In the genomic region with DNA sequence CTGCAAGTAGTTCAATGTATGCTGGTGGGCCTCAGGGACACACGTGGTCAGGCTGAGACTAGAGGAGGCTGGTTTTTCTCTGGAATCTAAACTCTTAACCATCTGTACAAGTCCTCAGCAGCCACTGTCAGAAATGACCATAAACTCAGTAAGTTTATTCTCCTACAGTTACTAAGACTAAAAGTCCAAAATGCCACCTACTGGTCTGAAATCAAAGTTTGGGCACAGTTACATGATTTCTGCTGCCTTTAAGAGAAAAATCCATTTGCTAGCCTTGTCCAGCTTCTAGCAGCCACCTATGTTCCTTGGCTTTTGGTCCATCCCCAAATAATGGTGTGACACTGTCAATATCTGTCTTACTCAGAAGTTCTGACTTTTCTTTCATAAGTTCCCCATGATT, we compare ENCODE assay signal across 25 mouse cellular contexts.
DNase-seq lines count a peak whose midpoint lies in the region; ATAC-seq and TF ChIP-seq lines count a peak whose summit lies in the region.
"Had no signal": no experiment of that assay in that cellular context is flagged by ENCODE, and none has a peak within 500 bp of the region (broad histone marks: within the 10 kb centered on the region; RNA-seq: fewer than 3 reads in every experiment).

No protein-coding gene starts in this region.

- H3K36me3 ChIP-seq in heart, adult 2 months (ENCODE audit: control insufficient read depth, insufficient read depth, low read length): no peaks in the 10 kb centered on the region
- H3K36me3 ChIP-seq in heart, embryonic 10.5 days: no peaks in the 10 kb centered on the region
- H3K36me3 ChIP-seq in liver, adult 2 months (ENCODE audit: control insufficient read depth, insufficient read depth, low read length): no peaks in the 10 kb centered on the region
- H3K36me3 ChIP-seq in liver, postnatal 0 days (replicated peaks; ENCODE audit: insufficient read depth, low read length): no peaks in the 10 kb centered on the region
- H3K36me3 ChIP-seq: embryonic facial prominence, embryonic 12.5 days; forebrain, embryonic 12.5 days; heart, embryonic 15.5 days; intestine, embryonic 15.5 days; limb, embryonic 15.5 days; midbrain, embryonic 12.5 days had no signal

- ATAC-seq in liver, postnatal 0 days: no peak
- ATAC-seq: activated CD4-positive, CD25-positive, alpha-beta regulatory T cell, adult 4 months; hindbrain, postnatal 0 days; intestine, embryonic 15.5 days had no signal

- no peak for TF ChIP-seq EP300 in heart, adult 2 months (IDR thresholded peaks at IDR 0.05; ENCODE audit: insufficient read depth, low read depth, low read length)
- TF ChIP-seq EP300 in liver, postnatal 0 days (IDR thresholded peaks at IDR 0.05; ENCODE audit: low read depth): no peak

- no peak for DNase-seq in heart, adult 2 months
- no peak for DNase-seq in heart, embryonic 10.5 days (ENCODE audit: low spot score)
- peak; percentile 25 for DNase-seq in liver, adult 2 months (ENCODE audit: extremely low read depth, low read depth, low spot score)
- DNase-seq in liver, postnatal 0 days: no peak
- peak; percentile 70 for DNase-seq in 3T3-L1 (ENCODE audit: low read depth, low spot score)
- DNase-seq in natural killer cell, adult 2 months (ENCODE audit: low spot score in 2 of 2): no peak
- DNase-seq: adrenal gland, adult 8-10 months; cerebellum, adult 8-10 months; cerebellum, postnatal 36 days; gastrocnemius, postnatal 10 days; kidney, adult 9 months; kidney, postnatal 25 days; thymus, postnatal 4 days had no signal

- H3K79me2 ChIP-seq in heart, adult 2 months (replicated peaks; ENCODE audit: control insufficient read depth, insufficient read depth, low read length): no peaks in the 10 kb centered on the region
- no peaks in the 10 kb centered on the region for H3K79me2 ChIP-seq in liver, adult 2 months (ENCODE audit: control insufficient read depth, insufficient read depth, low read length)

- no peak overlapping the region for H3K9ac ChIP-seq in heart, adult 2 months (ENCODE audit: low read depth, low read length)
- no peak overlapping the region for H3K9ac ChIP-seq in liver, adult 2 months (ENCODE audit: low read depth, low read length)
- H3K9ac ChIP-seq in liver, postnatal 0 days (replicated peaks): no peak overlapping the region
- H3K9ac ChIP-seq: embryonic facial prominence, embryonic 12.5 days; forebrain, embryonic 12.5 days; heart, embryonic 15.5 days; intestine, embryonic 15.5 days; limb, embryonic 15.5 days; liver, embryonic 14.5 days; midbrain, embryonic 12.5 days had no signal

- WGBS in heart, adult 2 months: 52% methylated on average over 1 of the region's 1 CpGs
- 36% methylated on average over 1 of the region's 1 CpGs for WGBS in heart, embryonic 10.5 days
- whole genome bisulfite sequencing in liver, adult 2 months: 74% methylated on average over 1 of the region's 1 CpGs
- 32% methylated on average over 1 of the region's 1 CpGs for WGBS in liver, postnatal 0 days (ENCODE audit: insufficient replicate concordance)

- H3K9me3 ChIP-seq in heart, embryonic 10.5 days: no peaks in the 10 kb centered on the region
- H3K9me3 ChIP-seq in liver, postnatal 0 days (ENCODE audit: low read length): no peaks in the 10 kb centered on the region
- H3K9me3 ChIP-seq: embryonic facial prominence, embryonic 12.5 days; forebrain, embryonic 12.5 days; heart, embryonic 15.5 days; intestine, embryonic 15.5 days; limb, embryonic 15.5 days; megakaryocyte, embryonic 14.5 days; midbrain, embryonic 12.5 days had no signal

- H3K4me3 ChIP-seq in heart, adult 2 months: no peak overlapping the region
- H3K4me3 ChIP-seq in heart, embryonic 10.5 days: no peak overlapping the region
- H3K4me3 ChIP-seq in liver, adult 2 months (ENCODE audit: insufficient read depth, low read depth, low read length): no peak overlapping the region
- no peak overlapping the region for H3K4me3 ChIP-seq in liver, postnatal 0 days (ENCODE audit: low read depth, low read length)
- no peak overlapping the region for H3K4me3 ChIP-seq in embryonic fibroblast, embryonic 13.5 days (ENCODE audit: insufficient read depth, low read length)
- H3K4me3 ChIP-seq: embryonic facial prominence, embryonic 12.5 days; erythroblast, embryonic 14.5 days; forebrain, embryonic 12.5 days; heart, embryonic 15.5 days; intestine, embryonic 15.5 days; limb, embryonic 15.5 days; megakaryocyte, embryonic 14.5 days; midbrain, embryonic 12.5 days had no signal

- H3K4me2 ChIP-seq in liver, postnatal 0 days (ENCODE audit: low read depth, low read length): no peak overlapping the region
- H3K4me2 ChIP-seq: embryonic facial prominence, embryonic 12.5 days; forebrain, embryonic 12.5 days; heart, embryonic 15.5 days; intestine, embryonic 15.5 days; limb, embryonic 15.5 days; midbrain, embryonic 12.5 days had no signal

- no peak overlapping the region for H3K27ac ChIP-seq in heart, adult 2 months
- no peak overlapping the region for H3K27ac ChIP-seq in heart, embryonic 10.5 days
- no peak overlapping the region for H3K27ac ChIP-seq in liver, adult 2 months (replicated peaks; ENCODE audit: insufficient read depth, low read depth, low read length)
- no peak overlapping the region for H3K27ac ChIP-seq in liver, postnatal 0 days (ENCODE audit: low read depth)
- H3K27ac ChIP-seq in embryonic fibroblast, embryonic 13.5 days (ENCODE audit: insufficient read depth, low read length): peak overlapping the region; percentile 99
- H3K27ac ChIP-seq: embryonic facial prominence, embryonic 12.5 days; forebrain, embryonic 12.5 days; heart, embryonic 15.5 days; hindbrain, postnatal 0 days; intestine, embryonic 15.5 days; limb, embryonic 15.5 days; liver, embryonic 14.5 days; midbrain, embryonic 12.5 days had no signal

- no peaks in the 10 kb centered on the region for H3K27me3 ChIP-seq in heart, adult 2 months (ENCODE audit: control insufficient read depth, insufficient read depth, low read length)
- H3K27me3 ChIP-seq in heart, embryonic 10.5 days (ENCODE audit: insufficient read depth, poor library complexity, severe bottlenecking): no peaks in the 10 kb centered on the region
- no peaks in the 10 kb centered on the region for H3K27me3 ChIP-seq in liver, adult 2 months (ENCODE audit: control insufficient read depth, insufficient read depth, low read length)
- H3K27me3 ChIP-seq in liver, postnatal 0 days (ENCODE audit: insufficient read depth, low read length): no peaks in the 10 kb centered on the region
- H3K27me3 ChIP-seq: embryonic facial prominence, embryonic 12.5 days; forebrain, embryonic 12.5 days; heart, embryonic 15.5 days; intestine, embryonic 15.5 days; limb, embryonic 15.5 days; megakaryocyte, embryonic 14.5 days; midbrain, embryonic 12.5 days had no signal

- TF ChIP-seq CTCF in heart, adult 2 months (IDR thresholded peaks at IDR 0.05): 0 out of 2 replicates have a peak, but pooled peaks have one; percentile 2
- TF ChIP-seq CTCF in liver, adult 2 months (IDR thresholded peaks at IDR 0.05; ENCODE audit: low read depth, low read length): no peak
- TF ChIP-seq CTCF in liver, postnatal 0 days (IDR thresholded peaks at IDR 0.05; ENCODE audit: low read depth): no peak
- TF ChIP-seq CTCF in embryonic fibroblast, embryonic 13.5 days (IDR thresholded peaks at IDR 0.05; ENCODE audit: borderline replicate concordance, insufficient read depth, low read length): no peak

- intact Hi-C loops in heart, adult 2 months (cut with DNase I): no loop called here

- no peak for TF ChIP-seq POLR2A in heart, adult 2 months (IDR thresholded peaks at IDR 0.05; ENCODE audit: insufficient read depth, low read depth, low read length)
- no peak for TF ChIP-seq POLR2A in liver, adult 2 months (IDR thresholded peaks at IDR 0.05; ENCODE audit: extremely low read depth, insufficient read depth, low read length)
- no peak for TF ChIP-seq POLR2A in embryonic fibroblast, embryonic 13.5 days (IDR thresholded peaks at IDR 0.05; ENCODE audit: low read depth, low read length)

- no peaks in the 10 kb centered on the region for H3K4me1 ChIP-seq in heart, adult 2 months (ENCODE audit: control insufficient read depth, insufficient read depth, low read length)
- no peaks in the 10 kb centered on the region for H3K4me1 ChIP-seq in heart, embryonic 10.5 days
- H3K4me1 ChIP-seq in liver, adult 2 months (ENCODE audit: control insufficient read depth, insufficient read depth, low read length): peaks cover 5% of the 10 kb centered on the region
- H3K4me1 ChIP-seq in liver, postnatal 0 days (ENCODE audit: insufficient read depth): no peaks in the 10 kb centered on the region
- peaks cover 4% of the 10 kb centered on the region for H3K4me1 ChIP-seq in embryonic fibroblast, embryonic 13.5 days (ENCODE audit: control insufficient read depth, insufficient read depth, low read length)
- H3K4me1 ChIP-seq: embryonic facial prominence, embryonic 12.5 days; forebrain, embryonic 12.5 days; heart, embryonic 15.5 days; intestine, embryonic 15.5 days; midbrain, embryonic 12.5 days had no signal

Comparison
In these comparisons a context has a peak if more than half of its experiments do, and no peak if none do; other contexts are left out.
1. DNase-seq: peak in liver, adult 2 months (single experiment) and 3T3-L1 (single experiment); none in heart, adult 2 months (0 of 2), heart, embryonic 10.5 days (single experiment), liver, postnatal 0 days (single experiment) and natural killer cell, adult 2 months (0 of 2).